Mouse (Mus musculus) G1E (cell line): ENCODE measurements around the gene Dna2.

Experiments used
- CTCF ChIP-seq: IDR thresholded peaks from 2 replicates; pipeline ENCODE4 v1.5.1; 2012; ENCODE audit warnings: low read depth, low read length, inconsistent platforms, mixed read lengths
- GATA1 ChIP-seq: IDR thresholded peaks from 2 replicates; pipeline ENCODE4 v1.6.1; 2012; ENCODE audit warnings: borderline replicate concordance, low read length, inconsistent platforms, mixed read lengths

GRCm38 (mm10) chr10:62918985-62919384, 27.8 kb upstream of the Dna2 start:
- TF ChIP-seq CTCF (no peak), GATA1 (no peak)
